ENCODE assay signal across 14 mouse cellular contexts in the genomic region with DNA sequence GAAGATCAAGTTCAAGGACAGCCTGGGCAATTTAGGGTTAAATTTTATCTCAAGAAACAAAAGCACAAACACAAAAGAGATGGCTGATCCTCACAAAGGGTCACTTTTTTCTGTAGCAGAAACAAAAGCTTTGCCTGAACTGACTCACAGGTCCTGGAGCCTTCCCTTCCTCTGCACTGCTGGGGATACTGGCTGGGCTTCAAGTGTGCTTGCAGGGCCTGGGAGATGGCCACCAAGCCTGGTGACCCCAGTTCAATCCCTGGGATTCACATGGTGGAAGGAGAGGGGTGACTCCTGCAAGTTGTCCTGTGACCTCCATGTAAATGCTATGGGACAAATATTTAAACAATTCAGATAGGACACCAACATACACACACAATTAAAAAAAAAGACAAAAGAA. TPM values are rescaled to one million over a fixed set of nuclear protein-coding genes. Genes with fewer than 3 reads are reported as not detected.
DNase-seq lines count a peak whose midpoint lies in the region; ATAC-seq and TF ChIP-seq lines count a peak whose summit lies in the region.
"Had no signal": no experiment of that assay in that cellular context is flagged by ENCODE, and none has a peak within 500 bp of the region (broad histone marks: within the 10 kb centered on the region; RNA-seq: fewer than 3 reads in every experiment).

No protein-coding gene starts in this region.

- DNase-seq in liver, embryonic 13.5 days, result no peak
- DNase-seq in liver, embryonic 11.5 days (ENCODE audit: low spot score), result no peak
- peak; percentile 29 for DNase-seq in ZHBTc4 (ENCODE audit: low read depth, low spot score)
- no peak for DNase-seq in hindbrain, embryonic 14.5 days (ENCODE audit: low spot score)
- no peak for DNase-seq in right cerebral cortex, postnatal 10 days (ENCODE audit: low spot score in 2 of 2)
- no peak for DNase-seq in kidney, adult 2 months
- DNase-seq: adrenal gland, postnatal 36 days; cerebellum, adult 11 months; heart, postnatal 10 days; kidney, adult 8-10 months; lung, adult 18-20 months had no signal

- H3K4me1 ChIP-seq in heart, embryonic 15.5 days (replicated peaks), result peaks cover 78% of the 10 kb centered on the region
- H3K4me1 ChIP-seq in heart, embryonic 12.5 days (replicated peaks), result peaks cover 71% of the 10 kb centered on the region
- peaks cover 72% of the 10 kb centered on the region for H3K4me1 ChIP-seq in liver, embryonic 13.5 days (replicated peaks)
- H3K4me1 ChIP-seq in liver, embryonic 11.5 days (replicated peaks; ENCODE audit: control insufficient read depth, insufficient read depth, low read length), result peaks cover 56% of the 10 kb centered on the region
- peaks cover 48% of the 10 kb centered on the region for H3K4me1 ChIP-seq in hindbrain, embryonic 14.5 days (replicated peaks; ENCODE audit: control insufficient read depth, insufficient read depth, low read length)
- peaks cover 23% of the 10 kb centered on the region for H3K4me1 ChIP-seq in kidney, adult 2 months (ENCODE audit: control insufficient read depth, insufficient read depth, low read length)

- no peak for TF ChIP-seq CTCF in kidney, adult 2 months (conservative IDR thresholded peaks at IDR 0.05; ENCODE audit: insufficient read depth, insufficient read length, low read depth, low read length)

- H3K4me2 ChIP-seq in heart, embryonic 15.5 days, result no peak overlapping the region
- H3K4me2 ChIP-seq in heart, embryonic 12.5 days, result no peak overlapping the region
- H3K4me2 ChIP-seq in liver, embryonic 13.5 days, result no peak overlapping the region
- H3K4me2 ChIP-seq in liver, embryonic 11.5 days, result no peak overlapping the region
- no peak overlapping the region for H3K4me2 ChIP-seq in hindbrain, embryonic 14.5 days (replicated peaks)

- no peaks in the 10 kb centered on the region for H3K9me3 ChIP-seq in heart, embryonic 15.5 days (replicated peaks)
- H3K9me3 ChIP-seq in heart, embryonic 12.5 days (replicated peaks), result no peaks in the 10 kb centered on the region
- no peaks in the 10 kb centered on the region for H3K9me3 ChIP-seq in liver, embryonic 13.5 days (replicated peaks)
- no peaks in the 10 kb centered on the region for H3K9me3 ChIP-seq in liver, embryonic 11.5 days (ENCODE audit: control insufficient read depth, low read length)
- no peaks in the 10 kb centered on the region for H3K9me3 ChIP-seq in hindbrain, embryonic 14.5 days (ENCODE audit: control insufficient read depth, low read length)

- no peak for ATAC-seq in heart, embryonic 15.5 days (replicated peaks; ENCODE audit: insufficient number of reproducible peaks, insufficient read depth, low FRiP score, low read depth)
- no peak for ATAC-seq in heart, embryonic 12.5 days (ENCODE audit: insufficient number of reproducible peaks, low FRiP score)
- no peak for ATAC-seq in liver, embryonic 13.5 days (ENCODE audit: low read depth)
- no peak for ATAC-seq in liver, embryonic 11.5 days (replicated peaks; ENCODE audit: low FRiP score)
- ATAC-seq in hindbrain, embryonic 14.5 days (ENCODE audit: low FRiP score), result no peak

- H3K36me3 ChIP-seq in heart, embryonic 15.5 days, result peaks cover 6% of the 10 kb centered on the region; the same call in 1 of the 2 replicates
- H3K36me3 ChIP-seq in heart, embryonic 12.5 days, result peaks cover 14% of the 10 kb centered on the region
- peaks cover 10% of the 10 kb centered on the region for H3K36me3 ChIP-seq in liver, embryonic 13.5 days
- H3K36me3 ChIP-seq in liver, embryonic 11.5 days (ENCODE audit: control insufficient read depth, insufficient read depth, low read length), result peaks cover 7% of the 10 kb centered on the region; the same call in 1 of the 2 replicates
- peaks cover 9% of the 10 kb centered on the region for H3K36me3 ChIP-seq in hindbrain, embryonic 14.5 days (replicated peaks; ENCODE audit: control insufficient read depth, insufficient read depth)
- H3K36me3 ChIP-seq in kidney, adult 2 months (ENCODE audit: control insufficient read depth, insufficient read depth, low read length), result no peaks in the 10 kb centered on the region

- H3K27ac ChIP-seq in heart, embryonic 15.5 days, result peak overlapping the region; percentile 85; the same call in 1 of the 2 replicates
- no peak overlapping the region for H3K27ac ChIP-seq in heart, embryonic 12.5 days (ENCODE audit: poor library complexity, severe bottlenecking)
- H3K27ac ChIP-seq in liver, embryonic 13.5 days, result peak overlapping the region; percentile 36; the same call in 1 of the 2 replicates
- no peak overlapping the region for H3K27ac ChIP-seq in liver, embryonic 11.5 days (ENCODE audit: low read depth, low read length)
- H3K27ac ChIP-seq in hindbrain, embryonic 14.5 days, result peak overlapping the region; percentile 85
- no peak overlapping the region for H3K27ac ChIP-seq in kidney, adult 2 months (ENCODE audit: insufficient read depth, low read depth, low read length)

- H3K4me3 ChIP-seq in heart, embryonic 15.5 days, result no peak overlapping the region
- H3K4me3 ChIP-seq in heart, embryonic 12.5 days, result no peak overlapping the region
- H3K4me3 ChIP-seq in liver, embryonic 13.5 days (replicated peaks), result no peak overlapping the region
- H3K4me3 ChIP-seq in liver, embryonic 11.5 days (ENCODE audit: low read depth, low read length), result no peak overlapping the region
- H3K4me3 ChIP-seq in hindbrain, embryonic 14.5 days (replicated peaks; ENCODE audit: low read length), result no peak overlapping the region
- no peak overlapping the region for H3K4me3 ChIP-seq in kidney, adult 2 months (ENCODE audit: insufficient read depth, low read depth, low read length)

- no peak overlapping the region for H3K9ac ChIP-seq in heart, embryonic 15.5 days
- no peak overlapping the region for H3K9ac ChIP-seq in heart, embryonic 12.5 days
- no peak overlapping the region for H3K9ac ChIP-seq in liver, embryonic 13.5 days
- no peak overlapping the region for H3K9ac ChIP-seq in liver, embryonic 11.5 days (ENCODE audit: low read depth, low read length)
- H3K9ac ChIP-seq in hindbrain, embryonic 14.5 days, result no peak overlapping the region

- no peaks in the 10 kb centered on the region for H3K27me3 ChIP-seq in heart, embryonic 15.5 days
- H3K27me3 ChIP-seq in heart, embryonic 12.5 days (replicated peaks), result no peaks in the 10 kb centered on the region
- H3K27me3 ChIP-seq in liver, embryonic 13.5 days, result no peaks in the 10 kb centered on the region
- H3K27me3 ChIP-seq in liver, embryonic 11.5 days (replicated peaks; ENCODE audit: control insufficient read depth, insufficient read depth, low read length), result no peaks in the 10 kb centered on the region
- no peaks in the 10 kb centered on the region for H3K27me3 ChIP-seq in hindbrain, embryonic 14.5 days (ENCODE audit: control insufficient read depth, insufficient read depth, low read length)
- H3K27me3 ChIP-seq in kidney, adult 2 months (replicated peaks; ENCODE audit: control insufficient read depth, insufficient read depth, low read length), result no peaks in the 10 kb centered on the region
- H3K27me3 ChIP-seq: CH12.LX had no signal

- no peak for TF ChIP-seq POLR2A in kidney, adult 2 months (IDR thresholded peaks at IDR 0.05; ENCODE audit: low read depth, low read length)

RNA-seq across cellular contexts. Expression of a gene that starts 40.7 kb away (rescaled TPM):
- 37.9 and 53.4 TPM in 2 replicates for polyA plus RNA-seq in heart, embryonic 15.5 days (2015; fragmentation: Nextera tagmentation; extraction: Ambion mirVana)
- polyA plus RNA-seq in heart, embryonic 12.5 days (2016; fragmentation: Nextera tagmentation; extraction: Ambion mirVana), result 48.5 and 50.6 TPM in 2 replicates
- polyA plus RNA-seq in liver, embryonic 13.5 days (2015; fragmentation: Nextera tagmentation; extraction: Ambion mirVana), result 5.3 and 7.0 TPM in 2 replicates
- 25.1 and 31.1 TPM in 2 replicates for polyA plus RNA-seq in liver, embryonic 11.5 days (2014; fragmentation: Nextera tagmentation; extraction: Ambion mirVana)
- 23.8 and 25.0 TPM in 2 replicates for polyA plus RNA-seq in hindbrain, embryonic 14.5 days (2014; fragmentation: Nextera tagmentation; extraction: Ambion mirVana)
- 122 and 136 TPM in 2 replicates for polyA plus RNA-seq in kidney, adult 2 months (2012; rRNA removed)

Comparison
In these comparisons a context has a peak if more than half of its experiments do, and no peak if none do; other contexts are left out.
1. H3K27ac ChIP-seq: peak in heart, embryonic 15.5 days (single experiment), liver, embryonic 13.5 days (single experiment) and hindbrain, embryonic 14.5 days (single experiment); none in heart, embryonic 12.5 days (single experiment), liver, embryonic 11.5 days (single experiment) and kidney, adult 2 months (single experiment).